Mouse (Mus musculus) hindbrain, embryonic 11.5 days (tissue): ENCODE results near the gene Tlcd2. TPM values are rescaled to one million over a fixed set of nuclear protein-coding genes. Genes with fewer than 3 reads are reported as not detected.

ENCODE experiments used
- ATAC-seq: fragments of 200-750 bp; cut with Nextera tagmentation; 2 replicates; pipeline ENCODE4 v1.8.0; 2017; ENCODE audit warnings: mild to moderate bottlenecking, moderate TSS enrichment, moderate library complexity; ENCODE audit not compliant: low FRiP score
- DNase-seq: peaks from one replicate; pipeline ENCODE4 v3.0.0-alpha.2; 2015; ENCODE audit warnings: low spot score
- H3K27ac ChIP-seq: fragments of 300-500 bp; sonication (generic); 2 replicates; pipeline ENCODE4 v1.5.1; 2014; ENCODE audit warnings: mild to moderate bottlenecking, low read depth, low read length
- H3K27me3 ChIP-seq: fragments of 300-500 bp; sonication (generic); 2 replicates; pipeline ENCODE4 v1.6.1; 2014; ENCODE audit warnings: mild to moderate bottlenecking, low read length, moderate library complexity, mixed read lengths; ENCODE audit not compliant: control insufficient read depth, insufficient read depth
- H3K36me3 ChIP-seq: fragments of 300-500 bp; sonication (generic); 2 replicates; pipeline ENCODE4 v1.6.1; 2014; ENCODE audit warnings: mild to moderate bottlenecking, low read length, moderate library complexity, mixed read lengths; ENCODE audit not compliant: control insufficient read depth, insufficient read depth
- H3K4me1 ChIP-seq: fragments of 300-500 bp; sonication (generic); replicated peaks from 2 replicates; pipeline ENCODE4 v1.6.1; 2014; ENCODE audit warnings: low read length, mixed read lengths; ENCODE audit not compliant: control insufficient read depth, insufficient read depth
- H3K4me2 ChIP-seq: fragments of 300-500 bp; sonication (generic); replicated peaks from 2 replicates; pipeline ENCODE4 v1.6.1; 2014; ENCODE audit warnings: mild to moderate bottlenecking, low read depth, low read length
- H3K4me3 ChIP-seq: fragments of 300-500 bp; sonication (generic); 2 replicates; pipeline ENCODE4 v1.5.1; 2014; ENCODE audit warnings: low read depth, low read length
- H3K9ac ChIP-seq: fragments of 300-500 bp; sonication (generic); 2 replicates; pipeline ENCODE4 v1.6.1; 2014; ENCODE audit warnings: low read depth, low read length
- H3K9me3 ChIP-seq: fragments of 300-500 bp; sonication (generic); 2 replicates; pipeline ENCODE4 v1.6.1; 2016; ENCODE audit warnings: low read length; ENCODE audit not compliant: control insufficient read depth
- WGBS: fragments of 180-500 bp; shearing (Covaris S2); extraction: QIAGEN DNeasy Blood & Tissue Kit; methylation state at CpG from one replicate; pipeline ENCODE4 v1.1.7; 2014; 5-methylcytosine and 5-hydroxymethylcytosine counted together
- polyA plus RNA-seq: library from polyadenylated mRNA; unstranded; fragments of >200 nt; fragmentation: Nextera tagmentation; extraction: Ambion mirVana; gene quantifications from 2 replicates; pipeline ENCODE4 v1.2.1, GENCODE M21; 2014

Tlcd2 gene
- polyA plus RNA-seq, 1 experiment from 2014 or later: 9.9 TPM

- no peak for ATAC-seq
- H3K9ac ChIP-seq: peak overlapping the region; percentile 9; the same call in 1 of the 2 replicates
Measured at GRCm38 (mm10) chr11:75459751-75460102, 1.8 kb upstream of the Tlcd2 start.

GRCm38 (mm10) chr11:75460103-75460843 lies 1.2 kb upstream of the Tlcd2 start:
- DNase-seq: peak; percentile 88
- peak; percentile 25; the same call in 1 of the 2 replicates for ATAC-seq
- H3K4me1 ChIP-seq: peaks cover 10% of the 10 kb centered on the region
- peak overlapping the region; percentile 57 for H3K4me2 ChIP-seq
- peak overlapping the region; percentile 82 for H3K27ac ChIP-seq
- H3K9me3 ChIP-seq: no peaks in the 10 kb centered on the region
- H3K9ac ChIP-seq: peak overlapping the region; percentile 46
- peak overlapping the region; percentile 68 for H3K4me3 ChIP-seq
- H3K27me3 ChIP-seq: no peaks in the 10 kb centered on the region
- H3K36me3 ChIP-seq: no peaks in the 10 kb centered on the region
- 3% methylated on average over 19 of the region's 19 CpGs for WGBS

More at GRCm38 (mm10) chr11:75459751-75460102, 1.8 kb upstream of the Tlcd2 start:
- DNase-seq: no peak
- 30% methylated on average over 5 of the region's 5 CpGs for WGBS
- no peaks in the 10 kb centered on the region for H3K27me3 ChIP-seq
- peaks cover 10% of the 10 kb centered on the region for H3K4me1 ChIP-seq
- H3K4me3 ChIP-seq: peak overlapping the region; percentile 68; the same call in 1 of the 2 replicates
- H3K36me3 ChIP-seq: no peaks in the 10 kb centered on the region
- H3K27ac ChIP-seq: peak overlapping the region; percentile 49; the same call in 1 of the 2 replicates
- no peaks in the 10 kb centered on the region for H3K9me3 ChIP-seq
- peak overlapping the region; percentile 57; the same call in 1 of the 2 replicates for H3K4me2 ChIP-seq

DNA sequence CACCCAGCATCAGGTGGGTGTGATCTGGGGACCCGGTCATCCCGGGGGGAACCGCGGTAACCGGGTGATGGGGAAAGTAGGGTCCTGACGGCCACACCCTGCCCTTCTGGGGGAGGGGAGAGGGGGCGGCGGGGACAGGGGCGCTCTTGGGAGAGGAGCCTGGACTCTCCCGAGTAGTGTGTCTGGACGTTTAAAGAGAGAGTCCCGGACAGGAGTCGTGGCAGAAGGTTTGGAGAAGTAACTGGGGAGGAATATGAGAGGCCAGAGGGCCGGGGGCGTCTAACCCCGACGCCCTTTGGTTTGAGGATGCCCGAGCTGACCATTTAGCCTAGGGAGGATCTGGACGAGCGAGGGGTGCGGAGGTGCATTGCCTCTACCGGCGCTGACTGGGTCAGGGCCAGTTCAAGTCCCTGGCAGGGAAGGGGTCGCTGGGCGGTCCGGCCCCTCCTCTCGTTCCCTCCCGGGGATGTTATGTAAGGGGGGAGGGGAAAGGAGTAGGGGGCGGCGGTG lies 283 bp downstream of the Tlcd2 start:
- Histone ChIP-seq H3K9me3 (no peaks in the 10 kb centered on the region), H3K27me3 (no peaks in the 10 kb centered on the region), H3K9ac (peak overlapping the region; percentile 67), H3K36me3 (no peaks in the 10 kb centered on the region), H3K27ac (peak overlapping the region; percentile 43), H3K4me2 (peak overlapping the region; percentile 67), H3K4me1 (peaks cover 10% of the 10 kb centered on the region), H3K4me3 (peak overlapping the region; percentile 68)
- peak; percentile 62 for ATAC-seq
- under 1% methylated on average over 29 of the region's 30 CpGs for WGBS
- no peak for DNase-seq

DNA sequence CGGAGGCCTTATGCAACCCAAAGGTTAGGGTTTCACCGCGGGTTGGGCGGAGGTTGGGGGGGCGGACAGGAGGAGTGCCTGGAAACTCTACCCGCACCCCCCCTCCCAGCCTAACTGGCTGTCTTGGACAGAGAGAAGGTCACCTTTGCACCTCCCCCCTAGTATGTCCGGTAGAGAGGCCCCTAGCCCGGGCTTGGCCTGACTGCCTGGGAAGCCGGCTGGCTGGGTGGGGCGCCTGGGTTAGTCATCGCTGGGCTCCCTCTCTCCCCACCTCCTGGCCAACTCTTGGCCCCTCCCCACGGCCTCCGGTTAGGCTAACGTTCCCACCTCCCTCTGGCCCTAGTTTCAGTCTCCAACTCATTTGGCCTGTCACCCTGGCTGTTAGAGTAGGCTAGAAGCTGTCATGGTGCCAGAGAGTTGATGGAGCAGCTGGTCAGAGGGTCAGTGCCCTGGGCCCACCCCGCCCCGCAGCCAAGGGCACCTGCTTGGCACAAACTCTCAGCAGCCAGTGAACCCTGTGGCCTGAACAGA lies 803 bp downstream of the Tlcd2 start:
- Histone ChIP-seq H3K9me3 (no peaks in the 10 kb centered on the region), H3K27me3 (no peaks in the 10 kb centered on the region), H3K4me1 (peaks cover 10% of the 10 kb centered on the region), H3K9ac (peak overlapping the region; percentile 67), H3K27ac (no peak overlapping the region; the same call in 1 of the 2 replicates), H3K4me2 (peak overlapping the region; percentile 67), H3K36me3 (no peaks in the 10 kb centered on the region), H3K4me3 (peak overlapping the region; percentile 68)
- ATAC-seq (no peak), DNase-seq (peak; percentile 15)
- 2% methylated on average over 15 of the region's 16 CpGs for WGBS

DNA sequence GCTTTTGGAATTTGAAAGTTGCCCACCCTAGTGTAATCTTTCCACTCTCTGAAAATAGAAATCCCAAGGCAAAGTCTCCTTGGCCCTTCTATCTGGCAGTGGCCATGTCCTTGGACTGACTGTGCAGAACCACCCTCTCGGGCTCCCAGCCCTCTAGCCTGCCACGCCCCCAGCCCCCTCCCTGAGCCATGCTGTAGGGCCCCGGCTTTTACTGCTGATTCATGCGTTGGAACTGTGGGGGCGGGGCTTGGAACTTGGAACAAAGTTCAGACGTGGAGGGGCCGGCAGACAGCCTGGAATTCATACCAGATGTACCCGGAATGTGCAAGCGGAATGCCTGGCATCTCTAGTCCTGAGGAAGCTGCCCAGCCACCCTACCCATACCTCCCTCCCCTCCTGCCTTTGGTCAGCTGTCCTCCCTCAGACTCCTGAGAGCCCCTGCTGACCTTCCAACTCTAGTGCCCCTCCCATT lies 1.4 kb downstream of the Tlcd2 start:
- WGBS: 6% methylated on average over 9 of the region's 9 CpGs
- Histone ChIP-seq H3K36me3 (no peaks in the 10 kb centered on the region), H3K4me2 (peak overlapping the region; percentile 67), H3K9ac (no peak overlapping the region), H3K4me1 (peaks cover 10% of the 10 kb centered on the region), H3K9me3 (no peaks in the 10 kb centered on the region), H3K27ac (no peak overlapping the region), H3K27me3 (no peaks in the 10 kb centered on the region), H3K4me3 (peak overlapping the region; percentile 68)
- DNase-seq (peak; percentile 77), ATAC-seq (no peak)

- DNase-seq: no peak
- no peak overlapping the region for H3K4me2 ChIP-seq
- peaks cover 10% of the 10 kb centered on the region for H3K4me1 ChIP-seq
- WGBS: 64% methylated on average over 4 of the region's 4 CpGs
- no peaks in the 10 kb centered on the region for H3K9me3 ChIP-seq
- H3K36me3 ChIP-seq: no peaks in the 10 kb centered on the region
- no peak overlapping the region for H3K4me3 ChIP-seq
- H3K9ac ChIP-seq: no peak overlapping the region
- no peaks in the 10 kb centered on the region for H3K27me3 ChIP-seq
- no peak overlapping the region for H3K27ac ChIP-seq
- ATAC-seq: no peak
Measured at GRCm38 (mm10) chr11:75463624-75464023, 2.1 kb downstream of the Tlcd2 start.

DNA sequence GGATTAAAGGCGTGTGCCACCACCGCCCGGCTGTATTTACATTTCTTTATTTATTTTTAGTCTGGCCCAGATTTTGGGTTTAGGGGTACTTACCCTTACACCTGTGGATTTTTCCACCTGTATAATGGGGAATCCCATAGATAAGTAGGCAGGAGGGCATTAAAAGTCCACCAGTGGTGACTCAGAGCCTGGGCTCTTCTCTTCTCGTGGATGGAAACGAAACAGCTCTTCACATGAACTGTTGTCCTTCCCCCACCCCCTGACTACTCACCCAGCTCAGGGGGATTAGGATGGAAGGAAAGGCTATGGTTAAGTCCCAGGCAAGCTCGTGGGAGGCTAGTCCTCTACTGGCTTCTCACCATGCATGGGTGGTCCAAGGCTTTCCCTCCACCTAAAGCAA lies 2.9 kb downstream of the Tlcd2 start:
- no peak for DNase-seq
- ATAC-seq: no peak
- peaks cover 10% of the 10 kb centered on the region for H3K4me1 ChIP-seq
- H3K9ac ChIP-seq: no peak overlapping the region
- H3K9me3 ChIP-seq: no peaks in the 10 kb centered on the region
- H3K36me3 ChIP-seq: no peaks in the 10 kb centered on the region
- 90% methylated on average over 6 of the region's 6 CpGs for WGBS
- no peaks in the 10 kb centered on the region for H3K27me3 ChIP-seq
- no peak overlapping the region for H3K4me3 ChIP-seq
- no peak overlapping the region for H3K4me2 ChIP-seq
- H3K27ac ChIP-seq: no peak overlapping the region

DNA sequence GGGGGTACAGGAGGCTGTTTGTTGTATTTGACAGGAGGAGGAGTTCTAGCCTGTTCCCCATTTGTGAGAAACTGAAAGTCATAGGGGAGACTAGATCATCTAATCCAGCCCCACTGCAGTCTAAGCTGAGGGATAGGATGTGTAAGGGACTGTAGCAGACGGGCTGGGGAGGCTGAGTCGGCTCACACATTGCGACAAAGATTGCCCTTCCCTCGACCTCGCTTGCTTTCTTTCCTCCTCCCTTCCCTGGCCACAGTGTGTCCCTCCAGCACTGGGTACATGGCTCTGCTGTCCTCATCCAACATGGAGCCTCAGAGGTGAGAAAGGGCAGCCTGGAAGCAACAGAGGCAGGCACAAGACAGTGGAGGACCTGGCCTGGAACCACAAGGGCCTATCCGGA lies 3.5 kb downstream of the Tlcd2 start:
- Histone ChIP-seq H3K27me3 (no peaks in the 10 kb centered on the region), H3K4me1 (peaks cover 7% of the 10 kb centered on the region), H3K9me3 (no peaks in the 10 kb centered on the region), H3K4me3 (no peak overlapping the region), H3K4me2 (no peak overlapping the region), H3K9ac (no peak overlapping the region), H3K36me3 (no peaks in the 10 kb centered on the region), H3K27ac (no peak overlapping the region)
- ATAC-seq (no peak), DNase-seq (no peak)
- 79% methylated on average over 6 of the region's 6 CpGs for WGBS
